Mouse (Mus musculus): ENCODE results near the gene Nfam1. TPM values are rescaled to one million over a fixed set of nuclear protein-coding genes. Genes with fewer than 3 reads are reported as not detected.

Gene Nfam1
- total and polyA plus RNA-seq, 3 experiments = 0.04 to 0.81 (median 0.20) TPM

- Histone ChIP-seq H3K27me3 (replicated peaks) (no peaks in the 10 kb centered on the region), H3K4me2 (ENCODE audit: insufficient read depth, low read depth, poor library complexity, severe bottlenecking) (no peak overlapping the region), H3K9ac (ENCODE audit: insufficient read depth, low read depth) (no peak overlapping the region), H3K36me3 (replicated peaks in 1 of 2; ENCODE audit: control insufficient read depth in 1 of 2, insufficient read depth in 1 of 2, low read length in 1 of 2) (peaks cover 0 to 7% of the 10 kb centered on the region in 2 experiments), H3K4me3 (replicated peaks in 1 of 3; ENCODE audit: low read depth in 2 of 3, low read length in 2 of 3, poor library complexity in 1 of 3) (no peak overlapping the region), H3K79me2 (replicated peaks; ENCODE audit: control insufficient read depth, extremely low read depth, insufficient read depth, poor library complexity, severe bottlenecking) (no peaks in the 10 kb centered on the region), H3K9me3 (replicated peaks; ENCODE audit: low read length) (no peaks in the 10 kb centered on the region), H3K4me1 (ENCODE audit: control insufficient read depth in 1 of 2, insufficient read depth in 2 of 2) (peaks cover 0 to 16% of the 10 kb centered on the region in 2 experiments; a peak in 2 of 4 replicates), H3K27ac (ENCODE audit: insufficient read depth, low read depth) (no peak overlapping the region)
- in situ Hi-C loops (cut with MboI; ENCODE audit: low pct_ligation_motif_present, low pct_unique_long_range_greater_than_20kb, low sequenced_read_pairs) = no loop called here
- dilution Hi-C loops (cut with MboI; ENCODE audit: extremely low pct_ligation_motif_present, extremely low pct_unique_long_range_greater_than_20kb, low sequenced_read_pairs) = no loop called here
- no peak for DNase-seq (ENCODE audit: extremely low read depth)
- TF ChIP-seq ZMIZ1 (IDR thresholded peaks at IDR 0.05; ENCODE audit: low read depth, low read length) (no peak), UBTF (IDR thresholded peaks at IDR 0.05; ENCODE audit: low read depth, low read length) (no peak), CTCF (conservative IDR thresholded peaks at IDR 0.05 in 1 of 2, IDR thresholded peaks at IDR 0.05 in 1 of 2; ENCODE audit: low read depth in 2 of 2, low read length in 2 of 2) (no peak), ZC3H11A (IDR thresholded peaks at IDR 0.05; ENCODE audit: low read depth, low read length) (no peak), ETS1 (conservative IDR thresholded peaks at IDR 0.05; ENCODE audit: low read depth, low read length) (no peak), MAFK (IDR thresholded peaks at IDR 0.05; ENCODE audit: insufficient replicate concordance, low read length) (no peak), MAX (IDR thresholded peaks at IDR 0.05; ENCODE audit: low read length) (no peak), KAT2A (IDR thresholded peaks at IDR 0.05; ENCODE audit: insufficient replicate concordance, low read length) (no peak), IRF4 (IDR thresholded peaks at IDR 0.05; ENCODE audit: low read depth, low read length) (no peak), MEF2A (IDR thresholded peaks at IDR 0.05; ENCODE audit: borderline replicate concordance, low read depth, low read length) (no peak), MYC (IDR thresholded peaks at IDR 0.05; ENCODE audit: low read depth, low read length) (no peak), CHD2 (IDR thresholded peaks at IDR 0.05; ENCODE audit: low read length) (no peak), MAZ (IDR thresholded peaks at IDR 0.05; ENCODE audit: low read depth, low read length) (no peak), ZNF384 (IDR thresholded peaks at IDR 0.05; ENCODE audit: low read depth, low read length) (no peak), POLR2AphosphoS2 (IDR thresholded peaks at IDR 0.05; ENCODE audit: low read depth, low read length) (no peak), SIN3A (IDR thresholded peaks at IDR 0.05; ENCODE audit: low read length) (no peak), JUN (IDR thresholded peaks at IDR 0.05; ENCODE audit: insufficient read depth, low read depth, low read length) (no peak)
Measured at GRCm38 (mm10) chr15:82952292-82952705, 80.8 kb downstream of the Nfam1 start.

- Histone ChIP-seq H3K36me3 (replicated peaks in 1 of 2; ENCODE audit: control insufficient read depth in 1 of 2, insufficient read depth in 1 of 2, low read length in 1 of 2) (peaks cover 0 to 9% of the 10 kb centered on the region in 2 experiments), H3K4me2 (ENCODE audit: insufficient read depth, low read depth, poor library complexity, severe bottlenecking) (no peak overlapping the region), H3K27me3 (replicated peaks) (no peaks in the 10 kb centered on the region), H3K4me3 (replicated peaks in 1 of 3; ENCODE audit: low read depth in 2 of 3, low read length in 2 of 3, poor library complexity in 1 of 3) (no peak overlapping the region), H3K4me1 (ENCODE audit: control insufficient read depth in 1 of 2, insufficient read depth in 2 of 2) (peaks cover 0 to 11% of the 10 kb centered on the region in 2 experiments; a peak in 2 of 4 replicates), H3K27ac (ENCODE audit: insufficient read depth, low read depth) (no peak overlapping the region), H3K79me2 (replicated peaks; ENCODE audit: control insufficient read depth, extremely low read depth, insufficient read depth, poor library complexity, severe bottlenecking) (no peaks in the 10 kb centered on the region), H3K9ac (ENCODE audit: insufficient read depth, low read depth) (no peak overlapping the region), H3K9me3 (replicated peaks; ENCODE audit: low read length) (no peaks in the 10 kb centered on the region)
- TF ChIP-seq CHD2 (IDR thresholded peaks at IDR 0.05; ENCODE audit: low read length) (no peak), ZMIZ1 (IDR thresholded peaks at IDR 0.05; ENCODE audit: low read depth, low read length) (no peak), CTCF (conservative IDR thresholded peaks at IDR 0.05 in 1 of 2, IDR thresholded peaks at IDR 0.05 in 1 of 2; ENCODE audit: low read depth in 2 of 2, low read length in 2 of 2) (no peak), ZC3H11A (IDR thresholded peaks at IDR 0.05; ENCODE audit: low read depth, low read length) (no peak), UBTF (IDR thresholded peaks at IDR 0.05; ENCODE audit: low read depth, low read length) (no peak), BHLHE40 (IDR thresholded peaks at IDR 0.05; ENCODE audit: low read depth, low read length) (no peak), SMC3 (IDR thresholded peaks at IDR 0.05; ENCODE audit: low read depth, low read length) (no peak), MAFK (IDR thresholded peaks at IDR 0.05; ENCODE audit: insufficient replicate concordance, low read length) (no peak), CHD1 (IDR thresholded peaks at IDR 0.05; ENCODE audit: low read depth, low read length) (no peak), ZKSCAN1 (IDR thresholded peaks at IDR 0.05; ENCODE audit: borderline replicate concordance, low read depth, low read length) (no peak), NELFE (IDR thresholded peaks at IDR 0.05; ENCODE audit: low read depth, low read length) (no peak), HCFC1 (IDR thresholded peaks at IDR 0.05; ENCODE audit: low read depth, low read length) (no peak), USF2 (conservative IDR thresholded peaks at IDR 0.05; ENCODE audit: low read depth, low read length) (no peak)
- in situ Hi-C loops (cut with MboI; ENCODE audit: low pct_ligation_motif_present, low pct_unique_long_range_greater_than_20kb, low sequenced_read_pairs) = no loop called here
- dilution Hi-C loops (cut with MboI; ENCODE audit: extremely low pct_ligation_motif_present, extremely low pct_unique_long_range_greater_than_20kb, low sequenced_read_pairs) = no loop called here
- no peak for DNase-seq (ENCODE audit: extremely low read depth)
Measured at GRCm38 (mm10) chr15:82950246-82950645, 82.9 kb downstream of the Nfam1 start.
